Mouse (Mus musculus) megakaryocyte, embryonic 14.5 days (primary cell): ENCODE measurements around the gene Gstm2.

Experiments
- FLI1 ChIP-seq: IDR thresholded peaks from 2 replicates; pipeline ENCODE4 v1.6.1; 2012; ENCODE audit warnings: low read length, inconsistent platforms, mixed read lengths
- GATA1 ChIP-seq: IDR thresholded peaks from 3 replicates; pipeline ENCODE4 v1.6.1; 2012; ENCODE audit warnings: mixed read lengths, low read length, inconsistent platforms, borderline replicate concordance

GRCm38 (mm10) chr3:107974237-107974636, 12.0 kb downstream of the Gstm2 start:
- TF ChIP-seq GATA1 (peak; percentile 46; the same call in 1 of the 3 replicates), FLI1 (no peak)
